Mouse (Mus musculus): ENCODE data around the gene Tnrc6b.

- TF ChIP-seq GATA1 (IDR thresholded peaks at IDR 0.05; ENCODE audit: low read length) (no peak), TAL1 (IDR thresholded peaks at IDR 0.05; ENCODE audit: low read length) (no peak)
These were observed 188.7 kb downstream of the Tnrc6b start for GRCm38 (mm10) chr15:80899806-80900205.

All from erythroblast, embryonic 14.5 days (primary cell).